Mouse (Mus musculus) thymus, postnatal 25 days (tissue): ENCODE measurements around the gene Lgi4.

Experiments
- DNase-seq: peaks from one replicate; pipeline ENCODE4 v3.0.0; 2022

The Lgi4 gene

GRCm38 (mm10) chr7:31059108-31059507 lies at the start of gene Lgi4:
TSS of gene Lgi4 (plus strand) at chr7:31059342.
- DNase-seq = peak; percentile 78

GRCm38 (mm10) chr7:31012971-31013370 lies 46.2 kb upstream of the Lgi4 start:
- no peak for DNase-seq

DNA sequence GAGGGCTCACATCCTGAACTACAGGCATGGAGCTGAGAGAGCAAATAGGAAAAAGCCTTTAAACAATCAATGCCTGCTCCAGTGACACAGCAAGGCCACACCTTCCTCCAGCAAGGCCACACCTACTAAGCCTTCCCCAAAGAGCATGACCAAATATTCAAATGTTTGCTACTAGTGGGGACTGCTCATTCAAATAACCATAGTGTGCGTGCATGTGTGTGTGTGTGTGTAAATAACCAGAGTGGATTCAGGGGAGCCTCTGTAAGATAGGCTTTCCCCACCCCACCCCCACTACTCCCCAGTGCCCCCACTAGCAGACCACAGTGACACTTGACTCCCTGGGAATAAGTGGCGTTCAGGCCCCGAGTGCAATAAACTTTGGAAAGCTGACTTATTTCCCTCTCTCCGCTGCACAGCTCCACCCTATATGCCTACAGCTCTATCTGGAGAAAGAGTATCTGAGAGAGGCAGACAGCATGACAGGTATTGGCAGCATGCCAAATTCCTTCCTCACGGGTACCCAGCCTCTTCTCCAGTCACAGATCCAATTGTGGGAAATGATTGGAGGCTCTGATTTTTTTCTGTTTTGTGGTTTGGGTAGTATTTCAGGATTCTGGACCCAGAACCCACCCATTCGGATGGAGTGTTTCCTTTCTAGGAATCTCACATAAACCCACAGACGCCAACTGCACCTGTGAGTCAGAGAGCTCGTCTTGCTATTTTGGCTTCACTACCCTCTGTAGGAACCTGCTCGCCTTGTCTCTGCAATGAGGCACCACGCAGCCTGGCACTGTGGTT lies 41.8 kb upstream of the Lgi4 start:
- DNase-seq = no peak

- DNase-seq = no peak
Measured at GRCm38 (mm10) chr7:31028609-31029008, 30.5 kb upstream of the Lgi4 start.

DNA sequence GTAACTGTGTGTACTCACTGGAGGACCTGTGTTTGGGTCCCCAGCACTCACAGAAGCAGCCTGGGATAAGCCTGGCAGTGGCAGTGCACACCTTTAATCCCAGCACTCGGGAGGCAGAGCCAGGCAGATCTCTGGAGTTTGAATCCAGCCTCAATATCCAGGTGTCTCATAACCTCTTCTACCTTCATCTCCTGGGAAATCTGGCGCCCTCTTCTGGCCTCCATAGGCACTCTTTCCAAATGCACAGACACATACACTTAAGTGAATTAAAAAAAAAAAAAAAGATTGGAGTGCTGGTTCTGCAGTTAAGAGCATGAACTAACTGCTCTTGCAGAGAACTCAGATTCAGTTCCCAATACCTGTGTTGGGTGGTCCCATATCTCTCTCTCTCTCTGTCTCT lies 28.4 kb upstream of the Lgi4 start:
- no peak for DNase-seq

- no peak for DNase-seq
Measured at GRCm38 (mm10) chr7:31031731-31032130, 27.4 kb upstream of the Lgi4 start.

DNA sequence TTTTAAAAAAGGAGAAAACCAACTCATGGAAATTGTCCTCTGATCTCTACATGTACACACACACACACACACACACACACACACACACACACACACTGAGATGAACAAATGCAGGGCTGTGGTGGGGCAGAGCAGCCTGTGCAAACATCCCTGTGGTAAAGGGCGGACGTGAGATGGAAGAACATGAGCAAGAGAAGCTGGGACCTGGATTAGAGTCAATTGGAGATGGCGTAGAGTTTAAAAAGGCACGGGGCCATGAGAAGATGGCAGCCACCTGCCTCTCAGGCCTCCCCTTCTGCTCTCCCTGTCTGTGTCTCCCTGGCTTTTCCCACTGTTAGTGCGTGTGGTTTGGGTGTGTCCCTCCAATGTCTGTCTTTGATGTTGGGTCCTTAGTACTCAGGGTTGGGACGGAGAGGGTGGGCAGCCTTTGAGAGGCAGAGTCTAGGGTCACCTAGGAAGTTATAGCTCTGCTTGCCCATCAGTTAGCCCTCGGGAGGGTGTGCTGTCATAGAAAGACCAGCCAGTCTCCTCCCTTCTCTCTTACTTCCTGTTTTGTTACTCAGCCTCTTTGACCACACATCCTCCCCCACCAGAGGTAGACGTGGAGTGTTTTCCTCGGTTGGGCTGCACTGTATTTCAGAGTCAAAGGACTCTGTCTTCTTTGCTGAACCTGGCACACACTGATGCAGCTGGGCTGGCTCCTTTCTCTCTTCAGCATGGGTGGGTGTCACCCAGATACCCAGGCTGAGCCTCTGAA lies 25.6 kb upstream of the Lgi4 start:
- DNase-seq = peak; percentile 75

DNA sequence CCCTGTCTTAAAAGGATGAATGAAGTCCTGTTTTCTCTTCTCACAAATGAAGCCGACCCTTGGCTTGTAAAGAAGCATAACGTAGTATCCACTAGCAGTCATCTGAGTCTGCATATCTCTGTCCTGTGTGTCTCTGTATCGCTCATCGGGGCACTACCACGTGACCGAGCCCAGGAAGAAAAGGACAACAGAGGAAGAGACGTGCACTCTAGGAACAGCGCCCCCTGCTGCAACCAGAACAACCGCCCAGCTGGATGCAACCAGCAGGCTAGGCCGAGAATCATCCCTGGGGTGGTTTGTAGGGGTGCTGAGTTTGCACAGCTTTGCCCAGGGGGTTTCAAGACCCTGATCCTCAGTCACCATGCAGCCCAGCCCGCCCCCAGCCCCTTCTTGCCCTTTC lies 24.4 kb upstream of the Lgi4 start:
- peak; percentile 60 for DNase-seq

- no peak for DNase-seq
Measured at GRCm38 (mm10) chr7:31035291-31035690, 23.9 kb upstream of the Lgi4 start.

- peak; percentile 44 for DNase-seq
Measured at GRCm38 (mm10) chr7:31036917-31037316, 22.2 kb upstream of the Lgi4 start.

GRCm38 (mm10) chr7:31037675-31038074 lies 21.5 kb upstream of the Lgi4 start:
- DNase-seq = peak; percentile 69

- DNase-seq = no peak
Measured at GRCm38 (mm10) chr7:31039011-31039410, 20.1 kb upstream of the Lgi4 start.

- peak; percentile 60 for DNase-seq
Measured at GRCm38 (mm10) chr7:31040281-31041022, 18.7 kb upstream of the Lgi4 start.

DNA sequence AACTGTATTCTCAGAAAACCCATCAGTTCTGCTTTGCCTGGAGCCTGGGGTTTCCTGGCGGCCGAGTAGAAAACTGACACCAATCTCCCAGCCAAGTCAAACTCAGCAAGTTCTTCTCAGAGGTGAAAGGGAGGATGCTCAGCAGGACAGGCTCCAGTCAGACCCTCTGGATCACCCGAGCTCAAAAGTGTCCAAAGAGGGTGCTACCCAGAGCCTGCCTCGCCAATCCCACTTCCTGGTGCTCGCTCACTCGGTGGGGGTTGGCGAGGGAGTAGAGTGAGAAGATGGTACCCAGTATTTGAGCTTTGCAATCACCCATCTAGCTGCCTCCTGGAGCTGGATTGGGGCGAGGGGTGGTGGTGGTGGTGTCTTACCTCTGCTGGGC lies 18.1 kb upstream of the Lgi4 start:
- peak; percentile 53 for DNase-seq

GRCm38 (mm10) chr7:31041662-31042315 lies 17.4 kb upstream of the Lgi4 start:
- peak; percentile 77 for DNase-seq

DNA sequence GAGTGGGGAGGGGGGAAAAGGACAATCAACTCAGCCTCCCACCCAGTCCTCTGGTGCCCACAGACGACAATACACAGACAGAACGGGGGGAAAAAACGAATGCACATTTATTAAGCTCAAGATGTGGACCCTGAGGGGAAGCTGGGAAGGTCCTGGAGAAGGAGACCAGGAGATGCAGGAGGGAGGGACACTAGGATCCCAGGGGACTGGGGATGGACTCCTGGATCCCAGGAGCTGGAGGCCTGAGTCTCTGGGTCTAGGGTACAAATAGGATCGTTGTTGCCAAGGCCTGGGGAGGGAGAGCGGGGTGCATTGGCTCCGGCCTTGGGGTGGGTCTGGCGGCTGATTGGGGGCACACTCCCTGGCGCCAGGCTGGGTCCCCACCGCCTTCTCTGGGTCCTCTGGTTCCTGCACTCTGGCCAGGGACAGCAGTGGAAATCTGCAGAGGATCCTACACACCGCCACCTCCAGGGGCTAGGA lies 16.7 kb upstream of the Lgi4 start, which contains the start of gene Fxyd5:
Gene Fxyd5 (minus strand): TSS at position 51 of the 480 bp plus-strand sequence.
- no peak for DNase-seq

DNA sequence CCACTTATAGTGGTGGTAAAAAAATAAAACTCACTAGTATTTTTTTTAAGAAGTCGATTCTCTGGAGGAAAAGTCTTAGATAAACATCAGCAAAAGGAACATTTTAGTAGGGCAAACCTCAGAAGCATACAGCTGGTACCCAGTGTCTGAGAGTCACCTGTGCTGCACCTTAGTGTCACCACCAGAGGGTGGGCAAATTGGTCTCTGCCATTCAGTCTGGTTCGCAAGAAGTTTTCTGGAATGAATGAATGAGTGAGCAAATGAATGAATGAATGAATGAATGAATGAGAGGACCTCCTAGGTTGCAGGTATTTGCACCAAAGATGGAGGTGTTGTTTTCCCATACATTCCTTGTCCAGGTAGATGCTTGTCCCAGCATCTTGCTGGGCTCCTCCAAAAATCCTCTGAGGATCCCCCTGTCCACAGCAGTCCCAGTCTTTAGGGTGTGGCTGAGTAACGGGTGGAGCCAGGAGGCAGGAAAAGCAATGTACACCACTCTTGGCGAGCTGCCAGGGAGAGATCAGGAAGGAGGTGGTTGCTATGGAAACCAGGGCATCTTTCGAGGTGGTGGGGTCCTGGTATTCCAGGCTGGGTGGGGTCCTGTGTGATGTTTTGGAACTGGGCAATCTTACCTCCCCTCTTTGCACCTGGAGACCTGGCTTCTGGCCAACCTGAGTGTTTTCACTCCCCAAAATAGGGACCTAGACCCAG lies 9.9 kb upstream of the Lgi4 start:
- no peak for DNase-seq

GRCm38 (mm10) chr7:31049846-31050281 lies 9.3 kb upstream of the Lgi4 start:
- DNase-seq = no peak

GRCm38 (mm10) chr7:31050487-31050886 lies 8.7 kb upstream of the Lgi4 start:
- no peak for DNase-seq

DNA sequence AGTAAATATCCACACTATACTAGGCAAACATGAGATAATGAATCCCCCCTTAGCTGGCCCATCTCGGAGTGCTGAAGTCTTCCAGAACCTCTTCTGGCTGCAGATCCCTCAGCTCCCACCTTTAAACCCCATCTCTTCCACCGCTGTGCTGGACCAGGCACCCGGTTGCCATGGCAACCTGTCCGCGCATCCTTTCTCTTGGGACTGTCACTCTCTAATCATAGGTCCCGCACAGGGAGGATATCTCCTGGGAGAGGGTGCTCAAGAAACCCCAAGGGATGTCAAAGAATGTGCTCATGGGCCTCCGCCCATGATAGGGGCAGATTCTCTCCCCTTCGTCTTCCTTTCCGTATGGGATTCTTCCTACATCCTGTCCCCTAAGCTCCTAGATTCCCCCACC lies 8.2 kb upstream of the Lgi4 start:
- DNase-seq = no peak

DNA sequence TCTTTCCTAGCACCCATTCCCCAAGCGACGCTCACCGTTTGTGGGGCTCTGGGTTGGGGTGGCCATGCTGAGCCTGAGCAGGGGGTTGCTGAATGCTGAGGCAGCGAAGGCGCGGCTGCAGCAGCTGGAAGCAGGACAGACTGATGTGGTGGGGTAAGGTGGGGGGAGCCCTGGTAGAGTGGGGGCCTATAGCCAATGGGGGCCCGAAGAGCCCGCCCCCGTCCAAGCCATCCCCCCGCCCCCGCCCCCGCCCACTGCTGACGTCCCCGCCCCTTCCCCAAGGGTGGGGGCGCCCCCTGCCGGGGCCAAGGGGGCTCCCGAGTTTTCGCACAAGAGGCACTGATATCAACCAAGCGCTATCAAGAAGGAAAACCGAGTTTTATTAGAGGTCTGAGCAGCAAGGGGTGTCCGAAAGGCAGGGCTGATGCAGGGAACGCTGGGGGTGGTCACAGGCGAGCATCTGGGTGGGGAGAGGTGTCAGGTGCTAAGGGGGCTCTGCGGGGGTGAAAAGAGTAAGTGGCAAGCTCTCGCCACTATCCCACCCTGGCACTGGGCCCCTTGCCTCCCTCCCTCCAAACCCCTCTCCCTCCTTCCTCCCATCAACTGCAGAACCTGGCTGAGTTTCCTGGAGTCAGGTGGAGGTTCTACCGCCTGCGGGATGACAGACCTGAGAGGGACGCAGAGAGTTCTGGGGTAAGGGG lies 7.7 kb upstream of the Lgi4 start, which contains the start of gene Fxyd7:
Gene Fxyd7 (minus strand): TSS at position 147 of the 701 bp plus-strand sequence.
- peak; percentile 45 for DNase-seq
